Mouse (Mus musculus) layer of hippocampus, adult 18-20 months (tissue): ENCODE measurements around the gene Taf1a. TPM values are rescaled to one million over a fixed set of nuclear protein-coding genes. Genes with fewer than 3 reads are reported as not detected.
"Not testable (repeated sequence)": the region's sequence is repeated elsewhere in the genome, so short reads cannot be mapped to it uniquely, and the experiment has no call there.

Experiments used
- DNase-seq, 2 experiments: peaks; one replicate each; pipeline ENCODE4 v3.0.0; 2022; ENCODE audit warnings: low spot score in 2 of 2
- long read RNA-seq: library from polyadenylated mRNA; stranded (forward); transcript quantifications from one replicate; pipeline ENCODE4 v2.0.0, GENCODE M21; 2021
- total RNA-seq, 2 experiments: library from RNA; stranded (reverse); gene quantifications; 2 replicates each; pipeline ENCODE4 v1.2.3; 2021

The Taf1a gene
- 10 to 100 TPM; 18.2 to 18.9 TPM for total RNA-seq
- long read RNA-seq, partial matches to known transcripts = 0 of 3 reads
- long read RNA-seq, other reads (novel, unspliced or antisense) = 3 of 3 reads

- DNase-seq = peak; percentile 90 to 94
Observed at GRCm38 (mm10) chr1:183388426-183389406, at the start of gene Taf1a. Gene Taf1a (plus strand): TSS chr1:183388981.

DNA sequence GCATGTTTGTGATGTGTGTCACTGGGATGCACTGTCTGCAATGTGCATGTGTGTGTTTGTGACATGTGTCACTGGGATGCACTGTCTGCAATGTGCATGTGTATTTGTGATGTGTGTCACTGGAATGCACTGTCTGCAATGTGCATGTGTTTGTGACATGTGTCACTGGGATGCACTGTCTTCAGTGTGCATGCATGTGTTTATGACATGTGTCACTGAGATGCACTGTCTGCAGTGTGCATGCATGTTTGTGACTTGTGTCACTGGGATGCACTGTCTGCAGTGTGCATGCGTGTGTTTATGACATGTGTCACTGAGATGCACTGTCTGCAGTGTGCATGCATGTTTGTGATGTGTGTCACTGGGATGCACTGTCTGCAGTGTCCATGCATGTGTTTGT is 45.9 kb upstream of the Taf1a start:
- not testable (repeated sequence) for DNase-seq

DNA sequence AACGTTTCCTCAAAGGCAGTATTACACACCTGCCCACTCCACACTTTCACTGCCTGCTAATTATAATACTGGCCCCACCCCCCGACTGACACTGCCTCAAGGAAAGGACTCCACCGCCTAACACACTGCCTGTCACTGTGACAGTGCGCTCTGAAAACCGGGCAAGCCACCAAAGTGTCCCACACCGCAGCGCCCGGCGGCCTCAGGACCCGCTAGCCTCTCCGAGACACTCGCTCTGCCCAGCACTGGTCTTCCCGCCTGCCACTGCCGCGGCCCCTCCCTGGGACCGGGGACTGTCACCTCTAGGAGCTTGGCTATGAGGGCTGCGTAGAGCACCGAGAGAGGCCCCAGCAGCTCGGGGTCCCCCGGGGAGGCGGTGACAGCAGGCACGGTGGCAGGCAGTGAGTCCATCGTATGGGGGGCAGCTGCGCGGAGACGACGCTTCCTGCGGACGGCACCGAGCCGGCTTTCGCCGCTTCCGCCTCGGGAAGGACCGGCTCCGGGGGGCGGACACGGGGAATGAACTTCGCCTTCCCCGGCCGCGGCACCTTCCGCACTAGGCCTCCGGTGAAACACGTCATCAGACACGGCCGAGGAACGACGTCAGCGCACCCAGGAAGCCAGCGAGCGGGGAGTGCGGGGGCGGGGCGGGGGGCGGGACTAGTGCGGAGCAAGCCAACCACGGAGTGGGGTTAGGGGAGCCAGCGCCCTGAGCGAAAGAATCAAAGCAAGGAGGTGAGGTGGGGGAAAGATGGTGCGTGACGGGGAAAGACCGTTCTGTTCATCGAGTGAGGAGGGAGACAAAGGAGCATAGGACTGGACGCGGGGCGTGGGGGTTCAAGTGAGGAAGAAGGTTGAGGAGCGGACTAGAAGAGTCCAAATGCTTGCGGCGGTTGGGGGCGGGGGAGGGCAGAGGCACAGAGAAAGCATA is 43.6 kb upstream of the Taf1a start:
- peak; percentile 81 to 91 for DNase-seq

DNA sequence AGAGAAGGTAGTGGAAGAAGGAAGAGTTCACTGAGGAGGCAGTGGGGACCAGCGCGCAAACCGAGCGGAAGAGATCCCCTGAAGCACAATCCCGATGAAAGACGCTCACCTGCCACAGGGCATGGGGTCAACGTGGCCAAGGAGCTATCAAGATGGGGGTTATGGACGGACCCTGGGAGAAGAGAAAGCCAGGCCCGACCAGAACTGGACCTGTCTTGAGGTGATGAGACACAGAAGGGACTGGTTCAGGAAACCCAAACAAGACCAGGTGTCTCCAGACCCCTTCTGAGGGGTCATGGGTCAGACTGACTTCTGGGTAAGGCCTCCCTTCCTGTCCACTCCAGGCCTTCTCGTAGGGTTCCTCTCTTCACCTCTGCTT is 43.0 kb upstream of the Taf1a start:
- no peak for DNase-seq

DNA sequence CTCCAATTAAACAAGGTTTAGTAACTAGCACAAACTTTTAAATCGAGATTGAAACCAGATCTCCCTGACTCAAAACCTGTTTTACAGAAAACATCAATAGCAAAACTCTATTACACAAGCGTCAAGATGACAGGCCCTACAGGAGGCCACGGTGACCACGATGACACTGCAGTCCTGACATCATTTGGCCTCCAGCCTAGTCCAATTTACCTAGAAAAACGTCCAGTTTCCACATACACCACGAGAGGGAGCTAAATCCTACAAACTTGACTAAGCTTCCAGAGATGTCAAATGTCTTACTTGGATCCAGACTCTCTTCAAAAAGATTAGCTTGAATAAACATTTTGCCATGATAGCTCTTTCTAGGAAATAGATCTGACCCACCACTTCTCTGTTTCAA is 38.9 kb upstream of the Taf1a start:
- peak in 1 of 2 experiments; percentile 78 for DNase-seq

DNA sequence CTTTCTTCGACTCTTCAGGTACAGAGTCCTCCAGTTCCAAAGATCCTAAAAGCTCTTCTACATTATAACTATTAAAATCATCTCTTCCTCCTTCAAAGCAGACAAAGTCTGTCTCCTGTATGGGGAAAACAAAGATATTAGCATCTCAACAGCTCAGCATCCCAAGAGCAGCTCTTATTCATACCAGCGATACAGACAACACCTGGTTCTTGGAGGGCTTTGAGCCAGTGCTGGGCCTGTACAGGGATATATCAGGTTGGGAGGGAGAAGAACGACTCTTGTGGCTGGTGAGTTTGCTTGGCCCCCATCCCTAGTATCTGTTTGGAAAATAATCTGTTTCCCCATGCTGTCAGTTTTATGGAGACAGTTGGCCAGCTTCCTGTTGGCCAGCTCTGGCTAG is 29.9 kb upstream of the Taf1a start:
- DNase-seq = no peak

DNA sequence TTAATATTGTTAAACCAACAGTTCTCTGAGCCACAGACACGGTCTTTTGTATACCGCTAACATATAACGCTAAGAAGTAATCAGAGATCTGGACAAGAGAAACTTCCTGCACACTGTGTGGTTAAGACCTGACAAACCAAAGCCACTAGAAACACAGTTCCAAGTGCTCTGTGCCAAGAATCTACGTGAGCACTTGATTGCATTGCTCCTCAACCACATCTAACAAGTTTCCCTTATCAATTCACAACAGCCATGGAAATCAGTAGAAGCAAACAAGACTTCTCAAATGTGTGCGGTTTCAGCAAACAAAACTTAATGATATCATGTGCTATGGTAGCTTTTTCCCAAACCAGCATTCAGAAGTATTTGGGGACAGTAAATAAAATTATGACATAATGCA is 26.5 kb upstream of the Taf1a start:
- DNase-seq = no peak

DNA sequence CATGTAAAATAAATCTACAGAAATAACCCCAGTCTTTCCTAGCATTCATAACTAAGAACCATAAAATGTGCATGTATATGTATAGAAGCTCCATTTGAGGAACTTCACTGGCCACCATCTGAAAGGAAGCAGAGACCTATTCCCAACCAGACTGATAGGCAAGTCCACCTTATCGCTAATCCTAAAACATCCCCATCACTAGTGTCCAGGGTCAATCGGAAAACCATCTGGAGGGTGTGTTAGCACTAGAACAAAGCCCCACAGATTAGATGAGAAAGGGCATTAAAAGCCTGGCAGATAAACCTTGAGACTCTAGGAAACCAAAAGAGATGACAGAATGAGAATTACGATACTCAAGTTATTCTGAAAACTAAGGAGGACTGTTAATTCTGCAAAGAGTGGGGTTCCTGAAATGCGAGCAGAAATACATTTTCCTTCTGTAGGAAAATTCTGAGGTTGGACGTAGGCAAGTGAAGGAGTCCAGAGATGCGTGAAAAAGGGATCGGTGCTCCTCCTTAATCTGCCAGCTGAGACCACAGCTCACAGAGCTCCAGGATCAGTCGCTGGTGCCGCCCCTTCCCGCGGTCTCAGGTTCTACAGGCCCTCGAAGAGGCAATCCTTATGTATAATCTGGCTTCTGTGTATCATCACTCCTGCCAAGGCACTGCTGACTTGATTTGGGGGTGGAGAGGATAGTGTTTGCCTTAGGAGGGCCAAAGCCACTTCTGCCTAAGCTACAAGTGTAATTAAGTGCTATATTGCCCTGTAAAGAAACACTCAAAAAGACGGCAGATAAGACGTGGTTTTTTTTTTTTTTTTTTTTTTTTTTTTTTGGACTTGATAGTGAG is 25.8 kb upstream of the Taf1a start:
- no peak for DNase-seq

DNA sequence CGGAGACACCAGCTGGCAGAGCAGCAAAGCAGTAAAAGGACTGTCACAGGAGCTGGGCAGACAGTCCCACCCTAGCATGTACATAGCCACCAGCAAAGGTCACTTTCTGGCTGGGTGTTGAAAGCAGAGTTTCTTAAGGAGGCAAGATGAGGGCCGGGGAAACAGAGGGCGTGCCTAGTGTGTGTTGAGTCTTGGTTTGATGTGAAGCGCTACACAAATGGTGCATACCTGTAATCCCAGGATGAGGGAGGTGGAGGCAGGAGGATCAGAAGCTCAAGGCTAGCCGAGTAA is 25.3 kb upstream of the Taf1a start:
- DNase-seq = no peak

DNA sequence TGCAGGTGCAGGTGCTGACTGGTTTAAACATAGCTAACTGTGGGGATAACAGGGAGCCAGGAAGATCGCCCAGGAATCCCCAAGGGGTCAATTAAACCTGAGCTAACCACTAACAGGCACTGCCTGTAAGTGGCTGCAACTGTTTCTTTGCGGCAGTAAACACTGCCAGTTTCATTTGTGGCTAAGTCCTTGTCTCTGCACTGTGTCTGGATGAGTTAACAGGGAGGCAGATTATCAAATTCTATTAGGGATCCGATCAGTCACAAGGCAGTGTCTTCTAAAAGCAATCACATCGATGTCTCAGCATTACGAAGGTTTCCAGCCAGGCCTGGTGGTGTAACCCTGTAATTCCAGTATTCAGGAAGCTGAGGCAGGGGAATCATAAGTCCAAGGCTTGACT is 22.4 kb upstream of the Taf1a start:
- DNase-seq = no peak

- DNase-seq = peak in 1 of 2 experiments; percentile 30
Observed at GRCm38 (mm10) chr1:183368601-183369400, 20.0 kb upstream of the Taf1a start.

GRCm38 (mm10) chr1:183369427-183370014 is 19.3 kb upstream of the Taf1a start, which contains the start of gene Mia3:
Gene Mia3 (minus strand): TSS chr1:183369553.
- DNase-seq = peak; percentile 98 to 99

GRCm38 (mm10) chr1:183374728-183375127 is 14.1 kb upstream of the Taf1a start:
- no peak for DNase-seq

DNA sequence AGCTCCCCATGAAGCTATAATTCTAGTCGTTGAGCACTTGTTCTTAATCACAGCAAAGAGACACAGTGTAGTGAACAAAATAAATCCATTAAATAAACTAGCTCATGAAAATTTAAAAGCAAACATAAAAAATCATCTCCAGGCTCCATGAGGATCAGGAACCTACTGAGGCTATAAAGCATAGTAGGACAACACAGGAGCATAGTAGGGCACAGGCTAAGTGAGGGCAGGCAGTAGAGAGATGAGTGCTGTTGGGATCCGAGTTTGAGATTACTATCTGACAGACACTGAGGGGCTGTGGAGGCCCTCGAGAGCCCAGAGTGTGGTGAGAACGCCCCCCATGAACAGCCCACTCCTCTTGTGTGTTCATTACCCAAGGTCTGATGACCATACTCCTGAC is 11.7 kb upstream of the Taf1a start:
- DNase-seq = no peak

GRCm38 (mm10) chr1:183378321-183378941 is 10.3 kb upstream of the Taf1a start:
- no peak for DNase-seq

DNA sequence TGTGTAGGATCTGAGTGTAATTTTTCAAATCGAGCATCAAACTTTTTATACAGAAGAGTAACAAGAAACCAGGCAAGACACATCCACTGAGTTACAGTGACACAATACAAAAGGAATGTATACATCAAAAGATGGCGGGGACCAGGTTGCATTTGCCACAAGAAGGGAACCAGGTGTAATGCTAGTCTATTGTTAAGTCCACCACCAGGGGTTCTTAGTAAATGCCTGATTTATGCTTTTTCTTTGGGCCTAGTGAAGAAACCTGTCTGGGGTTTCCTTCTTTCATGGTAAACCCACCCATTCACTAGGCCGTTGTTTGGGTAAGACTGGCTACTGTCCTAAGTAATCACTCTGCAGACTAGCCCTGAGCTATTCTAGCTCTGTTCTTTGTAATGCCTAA is 9.4 kb upstream of the Taf1a start:
- not testable (repeated sequence) for DNase-seq

DNA sequence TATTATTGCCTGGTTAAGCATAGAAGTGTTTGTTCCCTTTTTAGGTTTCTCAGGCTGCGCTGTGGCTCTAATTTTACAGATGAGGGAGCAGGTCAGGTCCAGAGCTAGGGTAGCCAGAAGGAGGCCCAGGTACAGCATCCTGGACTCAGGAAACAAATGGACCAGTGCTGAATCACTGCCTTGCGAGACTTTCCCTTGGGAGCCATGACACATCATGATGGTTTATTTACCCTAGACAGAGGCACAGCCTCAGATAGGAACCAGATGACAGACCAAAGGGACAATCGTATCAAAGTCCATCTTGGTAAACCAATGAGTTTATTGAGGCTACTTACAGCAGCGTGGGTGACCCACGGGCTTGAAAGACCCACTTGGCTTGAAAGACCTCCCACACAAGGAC is 7.0 kb upstream of the Taf1a start:
- no peak for DNase-seq

DNA sequence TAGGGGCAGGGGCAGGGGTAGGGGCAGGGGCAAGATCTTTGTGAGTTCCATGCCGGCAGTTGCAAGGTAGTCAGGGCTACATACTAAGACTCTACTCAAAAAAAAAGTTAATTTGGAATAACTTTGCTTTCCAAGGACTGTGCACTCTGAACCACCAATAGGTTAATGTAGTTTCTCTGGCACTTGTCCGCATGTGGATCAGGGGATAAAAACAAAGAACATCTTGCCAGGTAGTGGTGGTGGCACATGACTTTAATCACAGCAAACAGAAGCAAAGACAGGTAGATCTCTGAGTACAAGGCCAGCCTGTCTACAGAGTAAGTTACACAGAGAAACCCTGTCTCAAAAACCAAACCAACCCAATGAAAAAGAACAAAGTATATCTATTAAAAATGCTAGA is 6.2 kb upstream of the Taf1a start:
- no peak for DNase-seq

- not testable (repeated sequence) for DNase-seq
Observed at GRCm38 (mm10) chr1:183387421-183387820, 1.4 kb upstream of the Taf1a start.
